Mouse (Mus musculus): ENCODE measurements around the gene Cds1.

- no peak for TF ChIP-seq CTCF (IDR thresholded peaks at IDR 0.05; ENCODE audit: insufficient read depth, low read length)
- no peak for TF ChIP-seq POLR2A (IDR thresholded peaks at IDR 0.05; ENCODE audit: borderline replicate concordance, extremely low read depth, low read depth, low read length)
Observed at GRCm38 (mm10) chr5:101832042-101832441, 67.1 kb downstream of the Cds1 start.
